Mouse (Mus musculus) G1E-ER4 (cell line): ENCODE measurements around the gene Nkain1. TPM values are rescaled to one million over a fixed set of nuclear protein-coding genes. Genes with fewer than 3 reads are reported as not detected.

Source experiments
- GATA1 ChIP-seq: IDR thresholded peaks from one replicate; pipeline ENCODE4 v1.8.0; 2012; ENCODE audit warnings: low read length, inconsistent platforms
- polyA plus RNA-seq: library from polyadenylated mRNA; stranded (reverse); fragments of >175 nt; gene quantifications from 2 replicates; pipeline ENCODE4 v1.2.3, GENCODE M21; 2012

The Nkain1 gene
- polyA plus RNA-seq, 1 experiment: not detected

- no peak for TF ChIP-seq GATA1
Measured at GRCm38 (mm10) chr4:130531645-130532280, 42.2 kb downstream of the Nkain1 start.

GRCm38 (mm10) chr4:130527804-130528203 lies 46.2 kb downstream of the Nkain1 start:
- TF ChIP-seq GATA1: no peak

GRCm38 (mm10) chr4:130525041-130525440 lies 48.9 kb downstream of the Nkain1 start:
- no peak for TF ChIP-seq GATA1

- no peak for TF ChIP-seq GATA1
Measured at GRCm38 (mm10) chr4:130521466-130521865, 52.5 kb downstream of the Nkain1 start.

DNA sequence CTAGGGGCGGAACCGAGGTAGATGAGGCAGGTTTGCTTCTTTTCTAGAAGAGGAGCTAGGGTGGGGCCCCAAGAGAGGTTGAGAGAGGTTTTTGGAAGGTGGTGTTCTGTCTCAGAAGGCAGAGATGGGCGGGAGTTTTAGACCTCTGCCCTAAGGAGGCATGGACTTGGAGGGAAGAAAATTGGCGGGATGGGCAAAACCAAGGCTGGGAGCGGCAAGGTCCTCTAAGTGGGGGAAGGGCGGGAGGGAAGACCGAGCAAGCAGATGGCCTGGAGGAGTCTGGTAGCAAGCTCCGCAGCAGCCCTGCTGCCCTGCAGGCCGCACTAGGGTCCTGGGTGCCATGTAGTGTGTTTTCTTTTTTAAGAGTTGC lies 53.5 kb downstream of the Nkain1 start:
- TF ChIP-seq GATA1: no peak

DNA sequence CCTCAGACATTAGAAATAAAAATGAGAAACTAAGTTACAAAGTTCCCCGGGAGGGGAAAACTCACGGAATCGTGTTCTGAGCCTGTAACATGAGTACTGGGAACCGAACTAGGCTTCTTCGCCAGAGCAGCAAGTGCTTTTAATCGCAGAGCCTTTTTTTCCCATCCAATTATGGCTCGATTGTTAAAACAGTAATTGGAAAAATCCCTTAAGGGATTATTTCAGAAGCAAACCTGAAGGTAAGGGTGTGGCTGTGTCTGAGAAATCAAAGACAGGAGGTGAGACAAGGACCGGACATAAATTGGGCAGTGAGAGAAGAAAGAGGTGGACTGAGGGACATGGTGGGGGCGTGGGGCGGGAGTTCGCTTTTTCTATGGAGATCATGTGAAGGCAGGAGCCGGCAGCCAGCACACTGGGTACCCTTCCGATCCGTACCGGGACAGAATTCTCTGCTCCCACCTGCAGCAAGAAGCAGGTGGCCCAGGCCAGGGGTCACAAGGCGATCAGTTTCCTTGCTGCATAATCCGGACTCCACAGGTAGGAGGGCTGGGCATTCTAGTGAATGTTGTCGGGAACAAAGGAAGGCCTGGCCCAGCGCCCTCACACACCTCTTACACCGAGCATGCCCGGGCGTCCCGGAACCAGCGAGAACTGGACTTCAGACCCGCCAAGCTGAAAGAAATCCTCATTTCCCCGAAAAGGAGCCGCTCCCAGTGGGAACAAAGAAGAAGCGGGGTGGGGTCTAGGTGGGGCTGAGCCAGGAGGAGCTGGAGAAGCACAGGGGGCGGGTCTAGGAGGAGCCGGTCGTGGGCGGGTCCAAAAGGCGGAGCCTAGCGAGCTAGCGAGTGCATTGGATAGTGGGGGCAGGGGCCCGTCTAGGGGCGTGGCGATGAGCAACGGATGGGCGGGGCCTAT lies 54.1 kb downstream of the Nkain1 start:
- no peak for TF ChIP-seq GATA1

GRCm38 (mm10) chr4:130516490-130516889 lies 57.5 kb downstream of the Nkain1 start:
- no peak for TF ChIP-seq GATA1

Other genes with a start within 250 kb of the Nkain1 start
- 23.1 and 52.8 TPM in 2 replicates for gene Zcchc17, start 214.2 kb downstream of the Nkain1 start, polyA plus RNA-seq
- 98.2 and 112 TPM in 2 replicates for gene Snrnp40, start 214.0 kb downstream of the Nkain1 start, polyA plus RNA-seq
- 34.2 and 45.2 TPM in 2 replicates for gene Pum1, start 89.1 kb upstream of the Nkain1 start, polyA plus RNA-seq
- not detected in 2 replicates for gene Sdc3, start 218.4 kb upstream of the Nkain1 start, polyA plus RNA-seq